Mouse (Mus musculus) lung, embryonic 15.5 days (tissue): ENCODE data around the gene Olfr920. TPM values are rescaled to one million over a fixed set of nuclear protein-coding genes. Genes with fewer than 3 reads are reported as not detected.

Experiments
- polyA plus RNA-seq: library from polyadenylated mRNA; unstranded; fragments of >200 nt; fragmentation: Nextera tagmentation; extraction: Ambion mirVana; gene quantifications from 2 replicates; pipeline ENCODE4 v1.2.1, GENCODE M21; 2015

Olfr920 gene
- polyA plus RNA-seq, 1 experiment from 2014 or later, result 0.02 TPM

Other genes starting within 250 kb of the Olfr920 start
- gene Olfr911-ps1, start 230.7 kb upstream of the Olfr920 start, polyA plus RNA-seq, result not detected in 2 replicates
- not detected in 2 replicates for gene Olfr910, start 214.4 kb upstream of the Olfr920 start, polyA plus RNA-seq
- not detected in 2 replicates for gene Olfr912, start 172.1 kb upstream of the Olfr920 start, polyA plus RNA-seq
- gene Olfr913, start 159.5 kb upstream of the Olfr920 start, polyA plus RNA-seq, result not detected in 2 replicates
- not detected in 2 replicates for gene Olfr914, start 147.2 kb upstream of the Olfr920 start, polyA plus RNA-seq
- gene Olfr916, start 92.4 kb upstream of the Olfr920 start, polyA plus RNA-seq, result not detected in 2 replicates
- gene Olfr917, start 86.5 kb upstream of the Olfr920 start, polyA plus RNA-seq, result not detected in 2 replicates
- gene Olfr918, start 77.7 kb upstream of the Olfr920 start, polyA plus RNA-seq, result not detected in 2 replicates
- not detected in 2 replicates for gene Olfr919, start 48.6 kb upstream of the Olfr920 start, polyA plus RNA-seq
- 16.3 and 20.7 TPM in 2 replicates for gene Vwa5a, start 34.0 kb upstream of the Olfr920 start, polyA plus RNA-seq
- not detected in 2 replicates for gene Olfr921, start 20.8 kb downstream of the Olfr920 start, polyA plus RNA-seq
- not detected in 2 replicates for gene Olfr922, start 62.3 kb downstream of the Olfr920 start, polyA plus RNA-seq
- not detected in 2 replicates for gene Olfr923, start 74.2 kb downstream of the Olfr920 start, polyA plus RNA-seq
- not detected in 2 replicates for gene Olfr924, start 92.2 kb downstream of the Olfr920 start, polyA plus RNA-seq
- not detected in 2 replicates for gene Olfr26, start 102.8 kb downstream of the Olfr920 start, polyA plus RNA-seq
- gene Olfr926, start 124.8 kb downstream of the Olfr920 start, polyA plus RNA-seq, result not detected in 2 replicates
- not detected in 2 replicates for gene Olfr930, start 177.5 kb downstream of the Olfr920 start, polyA plus RNA-seq
- not detected in 2 replicates for gene Olfr933, start 220.0 kb downstream of the Olfr920 start, polyA plus RNA-seq
- gene Olfr934, start 236.0 kb downstream of the Olfr920 start, polyA plus RNA-seq, result not detected in 2 replicates
- gene Olfr935, start 247.4 kb downstream of the Olfr920 start, polyA plus RNA-seq, result not detected in 2 replicates